Mouse (Mus musculus): ENCODE results near the gene Ldb2.

DNA sequence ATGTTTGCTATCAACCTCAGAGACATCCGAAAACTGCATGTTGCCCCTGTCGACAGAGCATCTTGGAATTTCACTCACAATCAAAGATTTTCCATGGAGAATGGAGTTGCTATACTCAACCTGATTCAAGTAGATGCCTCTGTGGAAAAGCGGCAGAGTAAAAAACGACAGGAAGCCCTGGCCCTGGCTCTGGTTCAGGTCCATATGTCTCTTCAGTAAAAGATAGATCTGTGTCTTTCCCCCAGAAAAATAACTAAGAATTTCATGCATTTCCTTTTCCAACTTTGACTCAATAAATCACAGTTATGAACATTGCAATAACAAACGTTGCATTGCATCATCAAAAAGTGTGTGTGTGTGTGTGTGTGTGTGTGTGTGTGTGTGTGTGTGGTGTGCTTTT, 121.7 kb downstream of the Ldb2 start:
- no peak for TF ChIP-seq EP300 (IDR thresholded peaks at IDR 0.05; ENCODE audit: insufficient read depth, low read depth, low read length)
- TF ChIP-seq CTCF (IDR thresholded peaks at IDR 0.05), result no peak
- TF ChIP-seq POLR2A (IDR thresholded peaks at IDR 0.05; ENCODE audit: insufficient read depth, low read depth, low read length), result no peak
